Mouse (Mus musculus) intestine, embryonic 16.5 days (tissue): Measurements from ENCODE around the gene Kat8. TPM values are rescaled to one million over a fixed set of nuclear protein-coding genes. Genes with fewer than 3 reads are reported as not detected.

Experiments
- ATAC-seq: fragments of 200-750 bp; cut with Nextera tagmentation; 2 replicates; pipeline ENCODE4 v1.8.0; 2017; ENCODE audit warnings: moderate TSS enrichment, moderate library complexity
- H3K27ac ChIP-seq: fragments of 300-500 bp; sonication (generic); 2 replicates; pipeline ENCODE4 v1.5.1; 2014; ENCODE audit warnings: mild to moderate bottlenecking, low read length
- H3K27me3 ChIP-seq: fragments of 300-500 bp; sonication (generic); replicated peaks from 2 replicates; pipeline ENCODE4 v1.6.1; 2014; ENCODE audit warnings: low read length, control low read depth, mixed read lengths; ENCODE audit not compliant: control insufficient read depth, insufficient read depth
- H3K36me3 ChIP-seq: fragments of 300-500 bp; sonication (generic); 2 replicates; pipeline ENCODE4 v1.6.1; 2014; ENCODE audit warnings: low read length, control low read depth; ENCODE audit not compliant: control insufficient read depth, insufficient read depth
- H3K4me1 ChIP-seq: fragments of 300-500 bp; sonication (generic); 2 replicates; pipeline ENCODE4 v1.6.1; 2014; ENCODE audit warnings: low read length, control low read depth, mixed read lengths; ENCODE audit not compliant: control insufficient read depth, insufficient read depth
- H3K4me2 ChIP-seq: fragments of 300-500 bp; sonication (generic); 2 replicates; pipeline ENCODE4 v1.6.1; 2014; ENCODE audit warnings: low read depth, low read length, control low read depth
- H3K4me3 ChIP-seq: fragments of 300-500 bp; sonication (generic); 2 replicates; pipeline ENCODE4 v1.5.1; 2014; ENCODE audit warnings: mild to moderate bottlenecking, low read length
- H3K9ac ChIP-seq: fragments of 300-500 bp; sonication (generic); 2 replicates; pipeline ENCODE4 v1.6.1; 2014; ENCODE audit warnings: low read depth, low read length
- H3K9me3 ChIP-seq: fragments of 300-500 bp; sonication (generic); 2 replicates; pipeline ENCODE4 v1.6.1; 2016; ENCODE audit warnings: low read length, control low read depth; ENCODE audit not compliant: control insufficient read depth
- WGBS: fragments of 180-500 bp; shearing (Covaris S2); extraction: QIAGEN DNeasy Blood & Tissue Kit; methylation state at CpG from one replicate; pipeline ENCODE4 v1.1.7; 2014; 5-methylcytosine and 5-hydroxymethylcytosine counted together
- polyA plus RNA-seq: library from polyadenylated mRNA; unstranded; fragments of >200 nt; fragmentation: Nextera tagmentation; extraction: Ambion mirVana; gene quantifications from 2 replicates; pipeline ENCODE4 v1.2.1, GENCODE M21; 2015

The Kat8 gene
- polyA plus RNA-seq, 1 experiment from 2014 or later: 29.2 TPM

DNA sequence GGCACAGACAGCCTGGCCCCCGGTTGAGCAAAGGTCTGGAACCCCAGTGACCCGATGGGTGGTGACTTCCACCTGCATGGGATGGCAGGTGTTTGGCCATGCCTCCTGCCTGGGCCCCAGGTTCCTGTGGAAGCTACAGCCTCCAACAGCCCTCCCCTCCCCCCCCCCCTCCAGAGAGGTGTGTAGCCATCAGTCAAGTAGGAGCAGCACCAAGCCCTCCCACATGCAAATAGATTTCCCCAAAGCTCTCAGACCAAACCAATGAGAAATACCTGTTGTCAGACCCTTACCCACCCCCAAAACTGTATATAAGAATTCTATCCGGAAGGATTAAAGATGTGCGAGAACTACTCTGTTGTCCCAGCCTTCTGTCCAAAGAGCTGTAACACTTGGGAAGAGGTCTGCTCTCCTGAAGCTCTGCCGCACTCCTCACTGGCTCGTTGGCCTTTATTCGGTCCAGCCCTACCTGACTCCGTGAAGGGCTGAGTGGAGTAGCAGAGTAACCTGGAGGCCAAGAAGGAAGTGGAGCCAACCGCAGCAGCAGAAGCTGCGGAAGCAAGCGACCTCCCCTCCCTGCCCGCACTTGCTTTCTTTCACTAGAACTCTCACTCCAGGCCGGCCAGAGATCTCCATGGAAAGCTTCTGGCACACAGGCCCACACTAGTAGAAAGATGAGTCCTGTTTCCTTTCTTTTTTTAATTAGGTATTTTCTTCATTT, 40.7 kb downstream of the Kat8 start:
- Histone ChIP-seq H3K4me1 (0 out of 2 replicates have a peak, but pooled peaks cover 2% of the 10 kb centered on the region), H3K9ac (no peak overlapping the region), H3K9me3 (no peaks in the 10 kb centered on the region), H3K27ac (no peak overlapping the region), H3K27me3 (no peaks in the 10 kb centered on the region), H3K36me3 (no peaks in the 10 kb centered on the region), H3K4me2 (no peak overlapping the region), H3K4me3 (no peak overlapping the region)
- no peak for ATAC-seq
- WGBS: 46% methylated on average over 13 of the region's 13 CpGs

DNA sequence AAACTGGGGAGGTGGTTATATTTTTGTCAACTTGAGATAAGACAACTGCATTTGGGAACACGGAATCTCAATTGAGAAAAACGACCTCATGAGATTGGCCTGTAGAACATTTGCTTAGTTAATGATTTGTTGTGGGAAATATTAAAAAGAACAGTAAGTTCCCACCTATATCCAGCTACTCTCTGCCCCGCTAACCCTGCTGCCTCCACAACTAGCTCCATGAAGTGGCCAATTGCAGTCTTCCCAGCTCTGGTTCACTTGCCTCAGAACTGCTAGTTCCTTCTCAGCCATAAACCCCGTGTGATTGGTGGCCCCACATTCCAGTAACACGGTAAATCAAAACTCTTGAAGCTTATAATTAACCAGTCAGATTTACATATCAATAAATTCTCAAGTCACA, 47.0 kb downstream of the Kat8 start:
- no peak overlapping the region for H3K9ac ChIP-seq
- WGBS: 56% methylated on average over 5 of the region's 5 CpGs
- H3K27ac ChIP-seq: no peak overlapping the region
- no peak overlapping the region for H3K4me2 ChIP-seq
- no peaks in the 10 kb centered on the region for H3K36me3 ChIP-seq
- H3K4me3 ChIP-seq: no peak overlapping the region
- H3K27me3 ChIP-seq: no peaks in the 10 kb centered on the region
- no peak for ATAC-seq
- H3K9me3 ChIP-seq: no peaks in the 10 kb centered on the region
- H3K4me1 ChIP-seq: no peaks in the 10 kb centered on the region

DNA sequence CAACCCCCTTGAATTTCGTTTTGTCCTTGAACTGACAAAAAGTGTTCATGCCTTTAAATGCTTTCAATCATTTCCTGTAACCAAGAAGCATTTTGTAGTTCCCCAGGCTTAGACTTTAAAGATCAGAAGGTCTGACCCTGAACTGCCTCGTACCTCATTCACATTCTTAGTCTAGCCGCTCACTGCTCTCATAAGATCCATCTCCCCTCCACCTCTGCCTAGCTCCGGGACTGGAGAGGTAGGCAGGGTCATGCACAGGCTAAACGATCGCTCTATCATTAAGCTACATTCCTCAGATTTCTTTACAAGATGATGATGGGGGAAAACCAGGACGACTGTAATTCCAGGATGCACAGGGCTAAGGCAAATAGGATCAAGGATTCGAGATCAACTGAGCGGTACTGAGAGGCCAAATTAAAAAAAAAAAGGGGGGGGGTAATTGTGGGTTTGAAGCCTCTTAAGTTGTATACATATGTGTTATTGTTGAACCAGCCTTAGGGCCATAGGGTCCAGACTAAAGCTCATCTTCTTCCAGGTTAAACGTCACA, 54.1 kb downstream of the Kat8 start:
- peak overlapping the region; percentile 95 for H3K4me3 ChIP-seq
- H3K9ac ChIP-seq: peak overlapping the region; percentile 99
- WGBS: 12% methylated on average over 10 of the region's 10 CpGs
- peaks cover 8% of the 10 kb centered on the region; the same call in 1 of the 2 replicates for H3K36me3 ChIP-seq
- H3K9me3 ChIP-seq: no peaks in the 10 kb centered on the region
- no peaks in the 10 kb centered on the region for H3K27me3 ChIP-seq
- H3K27ac ChIP-seq: peak overlapping the region; percentile 98
- ATAC-seq: peak; percentile 17
- H3K4me1 ChIP-seq: peaks cover 12% of the 10 kb centered on the region
- peak overlapping the region; percentile 73 for H3K4me2 ChIP-seq

DNA sequence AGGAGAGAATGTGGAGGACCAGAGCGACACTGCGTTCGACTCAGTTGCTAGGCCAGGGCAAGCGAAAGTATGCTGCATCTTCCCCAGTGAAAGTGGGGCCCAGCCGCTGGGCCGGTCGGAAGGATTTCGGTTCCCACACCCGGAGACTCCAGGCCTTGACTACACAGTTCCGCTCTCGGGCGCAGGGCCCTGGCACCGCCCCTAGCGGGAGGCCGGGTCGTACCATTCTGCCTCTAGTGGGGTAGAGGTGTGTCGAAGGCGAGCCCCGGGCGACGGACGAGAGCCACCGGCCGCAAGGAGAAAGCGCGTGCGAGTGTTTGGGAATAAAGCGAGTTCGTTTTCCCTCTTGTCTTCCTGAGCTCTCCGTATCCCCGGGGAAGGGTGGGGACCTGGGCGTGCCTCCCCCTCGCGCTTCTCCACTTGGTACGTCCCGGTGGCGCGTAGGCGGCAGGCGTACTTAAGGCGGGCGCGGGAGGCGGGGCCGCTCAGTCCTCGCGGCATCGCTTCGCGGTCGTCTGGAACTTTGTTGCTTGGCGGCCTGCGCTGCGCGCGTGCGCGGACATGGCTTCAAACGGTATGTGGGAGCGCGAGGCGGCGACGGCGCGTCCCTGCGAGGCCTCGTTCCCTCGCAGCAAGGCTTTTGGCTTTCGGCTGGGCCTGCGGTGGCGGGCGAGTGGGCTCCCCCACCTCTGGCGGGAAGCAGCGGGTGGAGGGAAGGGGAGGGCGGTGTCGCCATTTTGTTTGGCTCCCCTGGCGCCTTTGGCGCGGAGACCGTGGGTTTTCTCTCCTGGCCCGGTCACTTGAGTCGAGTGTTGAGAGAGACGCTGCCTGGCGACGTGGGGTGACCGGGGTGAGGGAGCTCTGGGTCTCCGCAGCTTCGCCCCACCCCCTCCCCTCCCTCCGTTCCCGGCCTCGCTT, 54.9 kb downstream of the Kat8 start, which contains the start of gene Fus:
Gene Fus (plus strand): TSS at position 454 of the 918 bp plus-strand sequence.
- peak within 1 kb of the TSS; percentile 86 for H3K4me2 ChIP-seq
- H3K36me3 ChIP-seq: peaks cover 15% of the 10 kb centered on the region
- H3K9me3 ChIP-seq: no peaks in the 10 kb centered on the region
- H3K4me3 ChIP-seq: peak within 1 kb of the TSS; percentile 95
- peak within 1 kb of the TSS; percentile 98 for H3K27ac ChIP-seq
- peak within 1 kb of the TSS; percentile 99 for H3K9ac ChIP-seq
- ATAC-seq: peak; percentile 94
- H3K27me3 ChIP-seq: no peaks in the 10 kb centered on the region
- peaks cover 12% of the 10 kb centered on the region for H3K4me1 ChIP-seq
- under 1% methylated on average over 92 of the region's 92 CpGs for WGBS

DNA sequence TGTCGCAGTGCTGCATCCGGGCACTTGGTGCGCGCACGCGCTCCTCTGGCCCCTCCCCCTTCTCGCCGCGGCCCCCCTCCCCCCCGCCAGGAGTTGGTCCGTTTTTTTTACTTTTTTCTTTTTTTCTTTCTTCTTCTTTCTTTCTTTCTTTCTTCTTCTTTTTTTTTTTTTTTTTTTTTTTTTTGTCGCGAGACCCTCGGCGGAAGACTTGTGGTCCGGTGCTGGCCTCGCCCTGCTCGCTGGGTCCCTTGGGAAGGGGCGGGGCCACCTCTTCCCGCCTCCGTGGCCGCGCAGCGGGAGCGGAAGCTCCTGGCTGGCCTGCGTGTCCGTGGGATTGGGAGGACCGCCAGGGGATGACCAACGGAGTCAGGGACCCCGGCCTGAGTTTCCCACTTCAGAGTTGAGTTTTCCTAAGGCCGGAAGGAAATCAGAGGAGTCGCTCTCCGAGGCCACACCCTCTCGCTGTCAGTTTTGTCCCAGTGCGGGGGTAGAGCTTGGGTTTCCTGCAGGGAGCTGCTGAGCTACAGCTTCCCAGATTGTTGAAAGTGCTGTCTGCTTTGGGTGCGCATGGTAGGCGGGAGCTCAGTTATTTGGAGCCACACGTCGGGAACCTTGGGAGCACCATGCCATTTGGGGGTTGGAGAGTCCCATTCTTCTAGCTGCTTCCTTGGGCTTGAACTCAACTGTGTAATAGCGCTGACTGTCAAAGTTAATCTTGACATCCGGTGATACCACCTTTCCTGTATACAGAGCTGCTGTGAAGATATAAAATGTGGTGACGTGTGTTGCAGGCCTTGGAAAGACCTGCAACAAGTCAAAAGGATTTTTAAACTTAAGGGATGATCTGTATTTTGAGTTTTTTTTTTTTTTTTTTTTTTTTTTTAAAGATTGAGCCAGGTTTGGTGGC, 55.9 kb downstream of the Kat8 start:
- no peaks in the 10 kb centered on the region for H3K9me3 ChIP-seq
- peak overlapping the region; percentile 86 for H3K4me2 ChIP-seq
- peak overlapping the region; percentile 95 for H3K4me3 ChIP-seq
- peaks cover 12% of the 10 kb centered on the region for H3K4me1 ChIP-seq
- ATAC-seq: peak; percentile 54
- H3K27ac ChIP-seq: peak overlapping the region; percentile 98
- H3K27me3 ChIP-seq: no peaks in the 10 kb centered on the region
- 1% methylated on average over 38 of the region's 42 CpGs for WGBS
- H3K36me3 ChIP-seq: peaks cover 19% of the 10 kb centered on the region
- H3K9ac ChIP-seq: peak overlapping the region; percentile 99

DNA sequence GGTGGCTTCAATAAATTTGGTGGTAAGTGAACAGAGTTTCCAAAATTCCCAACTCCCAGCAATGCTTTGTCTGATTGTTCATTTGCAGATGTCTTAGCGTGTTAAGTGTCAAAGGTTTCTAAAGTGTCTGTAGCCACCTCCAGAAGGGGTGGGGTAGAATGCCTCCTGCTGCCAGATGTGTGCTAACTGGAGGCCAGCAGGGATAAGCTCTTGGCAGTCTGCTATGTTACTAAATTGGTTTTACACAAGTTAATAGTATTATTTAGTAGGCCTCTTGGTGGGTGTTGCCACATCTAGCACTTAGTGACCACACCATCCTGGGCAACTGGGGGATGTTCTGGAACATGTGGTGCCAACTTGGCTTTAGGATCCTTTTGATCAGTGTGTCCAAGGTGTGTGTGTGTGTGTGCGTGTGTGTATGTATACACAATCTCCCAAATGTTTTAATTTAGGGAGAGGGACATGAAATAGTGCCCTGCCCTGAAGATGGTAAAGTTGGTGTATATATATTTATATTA, 62.2 kb downstream of the Kat8 start:
- ATAC-seq: no peak
- 88% methylated on average over 2 of the region's 2 CpGs for WGBS
- Histone ChIP-seq H3K4me1 (peaks cover 5% of the 10 kb centered on the region), H3K36me3 (peaks cover 42% of the 10 kb centered on the region), H3K9ac (no peak overlapping the region), H3K9me3 (no peaks in the 10 kb centered on the region), H3K27me3 (no peaks in the 10 kb centered on the region), H3K27ac (no peak overlapping the region), H3K4me3 (no peak overlapping the region), H3K4me2 (no peak overlapping the region)

Other genes with a start within 250 kb of the Kat8 start
- gene Bcl7c, start 203.6 kb upstream of the Kat8 start, polyA plus RNA-seq: 24.9 and 34.5 TPM in 2 replicates
- gene Ctf1, start 199.8 kb upstream of the Kat8 start, polyA plus RNA-seq: 5.2 and 6.5 TPM in 2 replicates
- 0.07 and 0.12 TPM in 2 replicates for gene Ctf2, start 180.3 kb upstream of the Kat8 start, polyA plus RNA-seq
- 1.9 and 2.4 TPM in 2 replicates for gene Fbxl19, start 168.0 kb upstream of the Kat8 start, polyA plus RNA-seq
- gene Orai3, start 142.7 kb upstream of the Kat8 start, polyA plus RNA-seq: 24.6 and 24.9 TPM in 2 replicates
- 6.2 and 11.4 TPM in 2 replicates for gene Setd1a, start 135.8 kb upstream of the Kat8 start, polyA plus RNA-seq
- gene Gm49388, start 126.9 kb upstream of the Kat8 start, polyA plus RNA-seq: not detected in 2 replicates
- gene Hsd3b7, start 111.9 kb upstream of the Kat8 start, polyA plus RNA-seq: 37.6 and 38.4 TPM in 2 replicates
- gene Stx4a, start 88.2 kb upstream of the Kat8 start, polyA plus RNA-seq: 44.7 and 47.5 TPM in 2 replicates
- 1.7 and 2.0 TPM in 2 replicates for gene Stx1b, start 88.0 kb upstream of the Kat8 start, polyA plus RNA-seq
- gene Zfp646, start 36.3 kb upstream of the Kat8 start, polyA plus RNA-seq: 7.2 and 8.9 TPM in 2 replicates
- 11.6 and 14.6 TPM in 2 replicates for gene Zfp668, start 35.7 kb upstream of the Kat8 start, polyA plus RNA-seq
- gene Prss53, start 21.5 kb upstream of the Kat8 start, polyA plus RNA-seq: 2.6 and 4.0 TPM in 2 replicates
- gene Gm21974, start 17.1 kb upstream of the Kat8 start, polyA plus RNA-seq: not detected in 2 replicates
- 260 and 261 TPM in 2 replicates for gene Vkorc1, start 16.9 kb upstream of the Kat8 start, polyA plus RNA-seq
- gene Bckdk, start 8.4 kb upstream of the Kat8 start, polyA plus RNA-seq: 184 and 198 TPM in 2 replicates
- 82.2 and 90.8 TPM in 2 replicates for gene Prss8, start 17.6 kb downstream of the Kat8 start, polyA plus RNA-seq
- gene Prss36, start 34.2 kb downstream of the Kat8 start, polyA plus RNA-seq: 9.6 and 10.3 TPM in 2 replicates
- gene Fus, start 54.9 kb downstream of the Kat8 start, polyA plus RNA-seq: 204 and 215 TPM in 2 replicates
- 623 and 626 TPM in 2 replicates for gene Pycard, start 81.4 kb downstream of the Kat8 start, polyA plus RNA-seq
- gene Trim72, start 91.4 kb downstream of the Kat8 start, polyA plus RNA-seq: 0.38 and 0.60 TPM in 2 replicates
- 2.4 and 2.5 TPM in 2 replicates for gene Itgam, start 150.1 kb downstream of the Kat8 start, polyA plus RNA-seq
- not detected in 2 replicates for gene Gm49368, start 150.2 kb downstream of the Kat8 start, polyA plus RNA-seq
- 0.75 and 0.92 TPM in 2 replicates for gene Itgax, start 217.0 kb downstream of the Kat8 start, polyA plus RNA-seq
- gene Itgad, start 241.9 kb downstream of the Kat8 start, polyA plus RNA-seq: 0.05 and 0.15 TPM in 2 replicates